Mouse (Mus musculus): ENCODE results near the gene Tha1.
A peak's percentile ranks its signal among the peaks of the same experiment; 100 is the strongest.

The Tha1 gene

GRCm38 (mm10) chr11:117872861-117873608 is at the start of gene Tha1:
Gene Tha1, minus strand, starts transcription at chr11:117873481.
- peak; percentile 91 to 92 for DNase-seq

- peak; percentile 49 to 55 for DNase-seq
Observed at GRCm38 (mm10) chr11:117919211-117919610, 45.9 kb upstream of the Tha1 start.

- DNase-seq = no peak
Observed at GRCm38 (mm10) chr11:117918541-117918940, 45.3 kb upstream of the Tha1 start.

DNA sequence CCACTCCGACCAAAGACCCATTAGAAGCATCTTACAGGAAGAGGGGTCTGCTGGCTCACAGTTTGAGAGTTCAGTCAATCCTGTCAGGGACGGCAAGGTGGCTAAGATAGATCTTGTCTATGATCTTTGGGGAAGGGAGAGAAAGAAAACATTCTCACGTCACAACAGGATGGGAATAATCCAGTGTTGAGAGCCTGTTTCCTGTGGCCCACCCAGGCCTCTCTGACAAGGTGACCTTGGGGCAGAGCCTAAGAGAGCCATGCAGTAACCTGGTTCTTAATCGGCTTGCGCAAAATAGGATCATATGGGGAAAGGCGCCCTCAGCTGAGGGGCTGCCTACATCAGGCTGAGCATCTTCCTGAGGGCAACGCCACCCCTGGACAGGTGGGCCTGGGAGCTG is 42.6 kb upstream of the Tha1 start:
- no peak for DNase-seq

- DNase-seq = peak in 1 of 2 experiments; percentile 39
Observed at GRCm38 (mm10) chr11:117915341-117915740, 42.1 kb upstream of the Tha1 start.

GRCm38 (mm10) chr11:117914531-117914930 is 41.2 kb upstream of the Tha1 start:
- no peak for DNase-seq

GRCm38 (mm10) chr11:117912684-117913352 is 39.5 kb upstream of the Tha1 start:
- peak; percentile 86 to 92 for DNase-seq

GRCm38 (mm10) chr11:117909337-117909736 is 36.1 kb upstream of the Tha1 start:
- DNase-seq = no peak

- no peak for DNase-seq
Observed at GRCm38 (mm10) chr11:117904442-117904841, 31.2 kb upstream of the Tha1 start.

DNA sequence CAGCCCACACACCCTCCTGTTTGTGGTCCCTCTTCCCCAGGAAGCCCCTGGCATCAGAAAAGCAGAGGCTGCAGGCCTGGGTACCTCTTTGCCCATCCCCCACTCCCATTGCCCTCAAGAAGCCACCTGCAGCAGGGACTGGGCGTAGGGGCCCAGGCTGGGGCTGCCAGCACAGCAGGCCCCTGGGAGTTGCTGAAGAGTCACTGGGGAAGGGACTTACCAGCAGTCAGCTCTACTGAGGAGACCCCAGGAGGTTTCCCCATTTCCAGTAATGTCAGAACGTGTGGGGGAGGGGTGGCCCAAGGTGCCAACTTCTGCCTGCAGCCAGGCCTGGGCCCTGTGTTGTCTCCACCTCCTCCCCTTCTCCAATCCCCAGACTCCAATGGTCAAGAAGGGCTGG is 29.0 kb upstream of the Tha1 start:
- DNase-seq = no peak

GRCm38 (mm10) chr11:117896533-117896932 is 23.3 kb upstream of the Tha1 start:
- DNase-seq = no peak

DNA sequence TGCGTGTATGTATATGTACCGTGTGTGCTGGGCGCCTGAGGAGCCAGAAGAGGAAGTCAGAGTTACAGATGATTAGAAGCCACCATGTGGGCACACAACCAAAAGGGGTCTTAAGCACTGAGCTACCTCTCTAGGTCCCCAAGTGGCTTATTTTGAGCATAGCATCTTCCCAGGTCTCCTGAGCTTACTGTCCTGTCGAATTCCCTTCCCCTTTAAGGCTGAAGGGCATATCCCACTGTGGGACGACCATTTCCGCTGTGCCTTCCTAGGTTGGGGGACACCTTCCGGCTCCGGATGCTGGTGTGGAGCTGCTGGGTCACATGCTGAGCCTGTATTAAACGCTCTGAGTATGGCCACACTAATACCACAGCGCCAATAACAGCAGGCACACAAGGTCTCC is 21.4 kb upstream of the Tha1 start:
- DNase-seq = no peak

DNA sequence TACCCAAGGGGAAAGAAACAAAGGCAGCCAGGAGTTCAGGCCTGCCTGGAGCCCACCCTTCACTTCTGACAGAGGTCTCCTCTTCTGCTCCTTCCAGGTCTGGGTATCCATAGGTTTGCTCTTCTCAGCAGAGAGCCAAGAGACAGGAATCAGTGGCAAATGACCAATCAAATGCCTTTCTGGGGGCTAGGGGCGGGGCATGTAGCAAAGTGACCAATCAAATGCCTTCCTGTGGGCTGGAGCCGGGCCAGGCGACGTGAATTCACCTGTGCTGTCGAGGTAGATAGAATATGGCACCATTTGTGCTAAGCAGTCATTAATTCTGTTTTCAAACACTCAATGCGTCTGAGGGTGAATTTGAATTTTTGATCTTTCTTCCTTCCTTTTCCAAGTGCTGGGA is 18.9 kb upstream of the Tha1 start:
- DNase-seq = no peak

DNA sequence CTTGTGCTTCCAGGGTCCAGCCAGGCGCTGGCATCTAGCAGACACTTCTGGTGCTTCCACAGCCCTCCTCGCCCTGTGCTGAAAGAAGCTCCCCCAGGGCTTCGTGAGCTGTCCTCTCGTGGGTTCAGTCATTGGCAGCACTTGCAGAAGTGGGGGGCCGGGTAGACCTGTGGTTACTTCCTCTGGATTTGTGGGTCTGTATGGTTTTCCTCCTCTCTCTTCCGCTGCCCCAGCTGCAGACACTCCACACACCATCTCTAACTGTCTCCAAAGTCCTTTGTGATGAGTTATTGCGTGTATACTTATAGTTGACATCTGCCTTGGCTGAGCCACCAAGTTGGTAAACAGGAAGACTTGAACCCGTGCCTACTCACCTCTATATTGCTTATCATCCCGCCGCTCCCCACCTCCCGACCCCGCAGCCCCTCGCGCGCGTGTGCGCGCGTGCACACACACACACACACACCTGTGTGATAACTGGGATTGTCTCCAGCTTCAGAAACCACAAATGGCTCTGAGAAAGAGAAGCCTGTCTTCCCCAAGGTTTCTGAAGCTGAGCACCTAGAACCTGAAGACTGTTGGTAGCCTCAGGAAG is 18.4 kb upstream of the Tha1 start:
- DNase-seq = no peak

DNA sequence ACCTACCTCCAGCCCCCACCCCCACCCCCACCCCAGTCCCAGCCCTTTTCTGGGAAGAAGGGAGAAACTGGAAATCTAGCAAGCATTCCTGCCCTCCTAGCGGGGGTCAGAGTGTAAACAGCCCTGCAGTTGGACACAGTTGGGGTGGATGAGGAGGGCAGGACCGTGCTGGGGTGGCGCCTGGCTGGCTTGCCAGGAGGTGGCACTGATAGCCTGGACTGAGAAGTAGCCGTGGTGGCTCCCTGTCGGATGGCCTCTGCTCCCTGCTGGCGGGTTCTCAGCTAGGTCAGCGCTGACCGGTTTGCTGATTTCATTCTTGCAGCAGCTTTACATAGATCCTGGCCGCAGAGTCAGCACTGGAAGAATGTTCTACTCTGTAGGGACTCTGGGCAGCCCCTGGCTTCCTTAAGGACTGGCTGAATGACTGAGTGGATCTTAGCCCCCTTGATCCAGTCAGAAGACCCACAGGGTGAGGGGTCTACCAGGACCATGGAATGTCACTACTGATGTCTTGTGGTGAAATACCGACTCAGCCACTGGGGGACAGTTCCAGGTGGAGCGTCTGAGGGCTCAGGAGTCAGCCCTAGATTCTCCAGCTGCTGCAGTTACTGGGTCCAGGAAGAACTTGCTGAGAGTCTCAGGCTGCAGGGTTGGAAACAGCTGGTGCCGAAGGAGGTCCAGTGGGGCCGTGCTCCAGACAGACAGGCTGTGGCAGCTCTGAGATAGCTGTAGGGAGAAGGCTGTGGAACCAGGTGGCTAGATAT is 17.4 kb upstream of the Tha1 start:
- peak; percentile 57 to 66 for DNase-seq

DNA sequence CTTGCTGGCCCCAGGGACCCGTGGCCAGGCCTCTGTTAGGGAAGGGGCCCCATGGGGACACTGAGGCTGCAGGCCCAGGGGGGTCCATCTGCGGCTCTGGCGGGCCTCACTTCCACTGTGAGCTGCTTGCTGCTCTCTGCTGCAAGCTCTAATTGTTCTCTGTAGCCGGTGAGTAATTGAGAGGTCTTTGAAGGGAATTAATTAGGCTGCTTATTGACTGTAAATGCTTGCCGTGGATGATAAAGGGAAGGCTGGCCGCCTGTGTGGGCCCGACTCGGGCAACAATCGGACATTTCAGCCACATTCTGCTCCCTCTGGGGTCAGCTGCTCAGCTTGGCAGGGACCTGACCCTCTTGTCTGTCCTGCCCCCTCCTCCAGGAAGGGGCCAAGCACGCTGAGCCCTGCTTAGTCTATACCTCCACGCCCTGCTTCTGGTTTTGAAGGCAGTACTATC is 16.6 kb upstream of the Tha1 start:
- DNase-seq = no peak

DNA sequence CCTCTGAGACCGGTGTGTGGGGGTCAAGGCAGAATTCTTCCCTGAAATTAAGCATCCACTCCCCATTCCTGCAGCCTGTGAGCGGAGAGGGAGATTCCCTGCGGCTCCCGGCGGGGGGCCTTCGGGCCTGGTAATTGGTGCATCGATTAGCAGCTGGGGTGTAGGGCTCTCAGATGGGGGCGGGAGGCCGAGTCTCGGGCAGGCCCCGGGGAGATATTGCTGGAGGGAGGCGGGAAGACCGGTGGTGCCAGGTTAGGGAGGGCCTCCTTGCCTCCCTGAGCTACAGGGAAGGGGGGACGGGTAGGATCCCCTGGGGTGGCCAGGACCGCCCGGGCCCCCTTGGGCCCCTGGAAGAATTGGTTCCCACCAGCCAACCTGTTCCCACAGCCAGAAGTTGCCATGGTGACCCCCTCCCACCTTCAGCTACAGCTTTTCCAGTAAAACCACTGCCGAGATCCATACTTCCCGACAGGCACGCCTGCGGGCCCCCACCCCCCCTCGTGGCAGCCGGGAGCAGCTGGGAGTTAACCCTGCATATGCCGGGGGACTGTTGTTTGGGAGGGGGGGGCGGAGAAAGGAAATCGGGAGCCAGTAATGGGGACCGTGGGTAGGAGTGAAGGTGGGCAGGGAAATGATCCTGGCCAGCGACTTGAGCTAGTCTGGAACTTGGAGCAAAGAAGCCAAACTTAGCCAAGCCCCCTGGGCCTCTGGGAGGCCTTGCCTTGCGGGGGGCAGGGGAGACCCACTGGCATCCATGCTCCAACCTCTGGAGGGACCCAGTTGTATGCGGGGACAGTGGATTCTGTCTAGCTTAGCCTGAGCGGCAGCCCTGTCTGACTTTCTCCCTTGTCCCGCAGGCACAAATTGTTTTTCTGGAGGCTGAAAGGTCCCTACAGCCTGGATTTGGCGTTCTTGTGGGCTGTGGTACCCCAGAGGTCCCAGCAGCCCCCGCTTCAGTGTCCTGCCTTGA is 15.9 kb upstream of the Tha1 start:
- no peak for DNase-seq

- no peak for DNase-seq
Observed at GRCm38 (mm10) chr11:117888168-117888852, 15.0 kb upstream of the Tha1 start.

DNA sequence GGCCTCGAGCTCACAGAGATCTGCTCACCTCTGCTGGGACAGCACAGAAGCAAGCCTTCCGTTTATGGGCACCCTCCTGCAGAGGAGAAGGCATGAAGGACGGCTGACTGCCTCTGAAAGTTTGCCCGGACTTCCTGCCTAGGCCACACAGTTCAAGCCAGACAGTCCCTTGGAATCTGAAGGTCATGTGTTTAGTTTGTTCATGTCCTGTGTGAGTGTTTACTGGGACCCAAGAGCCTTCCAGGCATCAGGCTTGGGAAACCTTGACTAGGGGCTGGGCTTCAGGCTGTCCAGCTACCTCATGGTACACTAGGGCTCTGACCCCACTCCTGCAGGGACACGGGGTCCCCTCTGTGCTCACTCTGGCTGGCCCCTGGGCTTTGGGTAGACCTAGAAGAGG is 12.7 kb upstream of the Tha1 start:
- DNase-seq = peak in 1 of 2 experiments; percentile 28

DNA sequence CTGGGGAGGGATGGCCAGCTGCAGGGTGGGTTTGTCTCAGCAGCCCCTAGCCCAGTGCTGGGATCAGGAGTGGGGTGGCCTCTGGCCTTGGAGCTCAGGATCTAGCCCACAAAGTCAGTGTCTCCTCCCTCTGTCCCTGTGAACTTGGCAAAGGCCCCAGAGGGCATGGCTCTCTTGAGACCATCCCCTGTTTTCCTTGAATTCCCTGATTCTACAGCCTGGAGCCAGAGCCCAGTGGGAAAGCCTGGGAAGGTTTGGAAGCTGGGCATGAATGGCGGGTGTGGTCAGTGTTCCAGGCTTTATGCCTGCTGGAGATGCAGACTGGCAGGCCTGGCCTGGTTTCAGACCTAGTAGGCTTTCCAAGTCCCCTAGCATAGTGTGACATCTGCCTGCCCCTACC is 8.9 kb upstream of the Tha1 start:
- peak; percentile 51 to 60 for DNase-seq

DNA sequence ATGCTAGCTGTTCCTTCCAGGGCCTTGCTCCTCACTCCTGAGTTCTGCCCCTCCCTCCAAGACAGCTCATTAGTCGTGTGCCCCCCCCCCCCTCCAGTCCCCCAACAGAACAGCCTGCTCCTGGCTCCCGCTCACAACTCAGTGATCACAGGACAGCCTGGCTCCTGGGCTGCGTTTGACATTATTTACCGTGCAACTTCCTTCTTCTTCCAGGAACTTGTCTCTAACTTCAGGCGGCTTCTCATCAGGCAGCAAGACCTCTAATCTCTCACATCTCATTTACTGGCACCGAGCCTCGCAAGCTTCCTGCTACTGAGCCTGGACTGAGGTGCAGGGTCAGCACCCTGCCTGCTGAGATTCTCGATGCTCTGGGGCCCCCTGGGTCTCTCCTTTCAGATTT is 8.5 kb upstream of the Tha1 start:
- peak; percentile 79 to 83 for DNase-seq
